Mouse (Mus musculus) liver, embryonic 18 days (tissue): ENCODE data around the gene Olfr554. TPM values are rescaled to one million over a fixed set of nuclear protein-coding genes. Genes with fewer than 3 reads are reported as not detected.

ENCODE experiments used
- polyA plus RNA-seq: library from polyadenylated mRNA; depleted of rRNA; stranded (reverse); fragments of >200 nt; gene quantifications from 2 replicates; pipeline ENCODE4 v1.2.3, GENCODE M21; 2012; rRNA removed

Olfr554 gene
- not detected in 2 replicates for polyA plus RNA-seq

GRCm38 (mm10) chr7:102638132-102638531 is at the start of gene Olfr554:
Gene Olfr554 (plus strand): TSS chr7:102638432.

GRCm38 (mm10) chr7:102591786-102592185 is 46.4 kb upstream of the Olfr554 start, which contains the start of gene Olfr551:
Gene Olfr551 (minus strand): TSS chr7:102591886.

GRCm38 (mm10) chr7:102597378-102598031 is 40.7 kb upstream of the Olfr554 start, which contains the start of gene Olfr552:
Gene Olfr552 (plus strand): TSS chr7:102597770.

GRCm38 (mm10) chr7:102618118-102618517 is 20.1 kb upstream of the Olfr554 start, which contains the start of gene Olfr553:
Gene Olfr553 (minus strand): TSS chr7:102618218.

GRCm38 (mm10) chr7:102658523-102658922 is 20.3 kb downstream of the Olfr554 start, which contains the start of gene Olfr555:
Gene Olfr555 (plus strand): TSS chr7:102658823.

GRCm38 (mm10) chr7:102664599-102664998 is 26.4 kb downstream of the Olfr554 start, which contains the start of gene Olfr556:
Gene Olfr556 (plus strand): TSS chr7:102664899.

GRCm38 (mm10) chr7:102686944-102687501 is 48.8 kb downstream of the Olfr554 start, which contains the start of gene Trim68:
Gene Trim68 (minus strand): TSS chr7:102687327.

Other genes with a start within 250 kb of the Olfr554 start
- gene Rrm1, start 196.7 kb upstream of the Olfr554 start, polyA plus RNA-seq, result 46.4 and 47.7 TPM in 2 replicates
- gene Olfr543, start 156.8 kb upstream of the Olfr554 start, polyA plus RNA-seq, result not detected in 2 replicates
- not detected in 2 replicates for gene Olfr544, start 150.1 kb upstream of the Olfr554 start, polyA plus RNA-seq
- gene Olfr545, start 138.9 kb upstream of the Olfr554 start, polyA plus RNA-seq, result not detected in 2 replicates
- not detected in 2 replicates for gene Olfr547, start 103.7 kb upstream of the Olfr554 start, polyA plus RNA-seq
- gene Olfr548-ps1, start 97.5 kb upstream of the Olfr554 start, polyA plus RNA-seq, result not detected in 2 replicates
- not detected in 2 replicates for gene Olfr549, start 88.6 kb upstream of the Olfr554 start, polyA plus RNA-seq
- gene Trim21, start 72.9 kb upstream of the Olfr554 start, polyA plus RNA-seq, result 6.6 and 7.2 TPM in 2 replicates
- not detected in 2 replicates for gene Olfr550, start 67.0 kb upstream of the Olfr554 start, polyA plus RNA-seq
- not detected in 2 replicates for gene Olfr551, start 46.5 kb upstream of the Olfr554 start, polyA plus RNA-seq
- gene Olfr552, start 40.7 kb upstream of the Olfr554 start, polyA plus RNA-seq, result not detected in 2 replicates
- not detected in 2 replicates for gene Olfr553, start 20.2 kb upstream of the Olfr554 start, polyA plus RNA-seq
- not detected in 2 replicates for gene Olfr555, start 20.4 kb downstream of the Olfr554 start, polyA plus RNA-seq
- gene Olfr556, start 26.5 kb downstream of the Olfr554 start, polyA plus RNA-seq, result not detected in 2 replicates
- gene Trim68, start 48.9 kb downstream of the Olfr554 start, polyA plus RNA-seq, result 3.2 and 3.4 TPM in 2 replicates
- not detected in 2 replicates for gene Olfr557, start 57.5 kb downstream of the Olfr554 start, polyA plus RNA-seq
- 0.02 TPM in 2 replicates for gene Olfr558, start 63.8 kb downstream of the Olfr554 start, polyA plus RNA-seq
- not detected in 2 replicates for gene Olfr33, start 80.6 kb downstream of the Olfr554 start, polyA plus RNA-seq
- not detected in 2 replicates for gene Olfr559, start 89.1 kb downstream of the Olfr554 start, polyA plus RNA-seq
- not detected in 2 replicates for gene Olfr560, start 120.9 kb downstream of the Olfr554 start, polyA plus RNA-seq
- 0.24 and 0.48 TPM in 2 replicates for gene Olfr78, start 121.0 kb downstream of the Olfr554 start, polyA plus RNA-seq
- gene Olfr561, start 132.8 kb downstream of the Olfr554 start, polyA plus RNA-seq, result 0.05 TPM in 1 of 2 replicates, not detected in the other
- not detected in 2 replicates for gene Olfr564, start 165.0 kb downstream of the Olfr554 start, polyA plus RNA-seq
- not detected in 2 replicates for gene Olfr566, start 220.3 kb downstream of the Olfr554 start, polyA plus RNA-seq
- not detected in 2 replicates for gene Olfr568, start 238.7 kb downstream of the Olfr554 start, polyA plus RNA-seq